Mouse (Mus musculus) heart, postnatal 0 days (tissue): ENCODE measurements around the gene D130043K22Rik. TPM values are rescaled to one million over a fixed set of nuclear protein-coding genes. Genes with fewer than 3 reads are reported as not detected.
"Not testable (repeated sequence)": the region's sequence is repeated elsewhere in the genome, so short reads cannot be mapped to it uniquely, and the experiment has no call there.

ENCODE experiments used
- ATAC-seq: fragments of 200-750 bp; cut with Nextera tagmentation; 2 replicates; pipeline ENCODE4 v1.8.0; 2017; ENCODE audit warnings: low read depth, moderate number of reproducible peaks, moderate library complexity; ENCODE audit not compliant: insufficient read depth
- DNase-seq: peaks from one replicate; pipeline ENCODE4 v3.0.0-alpha.2; 2016; ENCODE audit warnings: low spot score
- H3K27ac ChIP-seq: fragments of 300-500 bp; sonication (generic); 2 replicates; pipeline ENCODE4 v1.5.1; 2014; ENCODE audit warnings: low read depth, mild to moderate bottlenecking
- H3K27me3 ChIP-seq: fragments of 300-500 bp; sonication (generic); 2 replicates; pipeline ENCODE4 v1.6.1; 2014; ENCODE audit warnings: low read length, mixed read lengths; ENCODE audit not compliant: control insufficient read depth, insufficient read depth
- H3K36me3 ChIP-seq: fragments of 300-500 bp; sonication (generic); replicated peaks from 2 replicates; pipeline ENCODE4 v1.6.1; 2014; ENCODE audit warnings: low read length, mixed read lengths; ENCODE audit not compliant: control insufficient read depth, insufficient read depth
- H3K4me1 ChIP-seq: fragments of 300-500 bp; sonication (generic); 2 replicates; pipeline ENCODE4 v1.6.1; 2014; ENCODE audit warnings: antibody characterized with exemption; ENCODE audit not compliant: control insufficient read depth, insufficient read depth
- H3K4me2 ChIP-seq: fragments of 300-500 bp; sonication (generic); 2 replicates; pipeline ENCODE4 v1.6.1; 2014; ENCODE audit warnings: low read depth, mild to moderate bottlenecking, low read length, moderate library complexity
- H3K4me3 ChIP-seq: fragments of 300-500 bp; sonication (generic); 2 replicates; pipeline ENCODE4 v1.5.1; 2014; ENCODE audit warnings: low read depth, low read length
- H3K9ac ChIP-seq: fragments of 300-500 bp; sonication (generic); replicated peaks from 2 replicates; pipeline ENCODE4 v1.6.1; 2014; ENCODE audit warnings: low read depth, low read length, mixed read lengths
- H3K9me3 ChIP-seq: fragments of 300-500 bp; sonication (generic); replicated peaks from 2 replicates; pipeline ENCODE4 v1.6.1; 2016; ENCODE audit warnings: low read length; ENCODE audit not compliant: control insufficient read depth
- CTCF ChIP-seq: IDR thresholded peaks from 2 replicates; pipeline ENCODE4 v1.5.1; 2016; ENCODE audit warnings: antibody characterized with exemption, control low read depth, low read depth
- EP300 ChIP-seq: IDR thresholded peaks from 2 replicates; pipeline ENCODE4 v1.6.1; 2016; ENCODE audit warnings: antibody characterized with exemption, low read depth
- WGBS: fragments of 180-500 bp; shearing (Covaris S2); extraction: QIAGEN DNeasy Blood & Tissue Kit; methylation state at CpG from one replicate; pipeline ENCODE4 v1.1.7; 2014; 5-methylcytosine and 5-hydroxymethylcytosine counted together
- polyA plus RNA-seq: library from polyadenylated mRNA; unstranded; fragments of >200 nt; fragmentation: Nextera tagmentation; extraction: Ambion mirVana; gene quantifications from 2 replicates; pipeline ENCODE4 v1.2.1, GENCODE M21; 2015
- total RNA-seq: library from RNA; depleted of rRNA; stranded (reverse); fragments of >200 nt; gene quantifications from 2 replicates; pipeline ENCODE4 v1.2.3, GENCODE M21; 2014; ENCODE audit warnings: low replicate concordance

Gene D130043K22Rik
- total and polyA plus RNA-seq, 2 experiments from 2014 or later, result not detected

GRCm38 (mm10) chr13:24826116-24826515 is 18.8 kb upstream of the D130043K22Rik start:
- Histone ChIP-seq H3K27me3 (no peaks in the 10 kb centered on the region), H3K4me1 (0 out of 2 replicates have a peak, but pooled peaks cover 12% of the 10 kb centered on the region), H3K4me2 (no peak overlapping the region), H3K4me3 (no peak overlapping the region), H3K9ac (no peak overlapping the region; the same call in 1 of the 2 replicates), H3K36me3 (no peaks in the 10 kb centered on the region), H3K27ac (peak overlapping the region; percentile 81), H3K9me3 (no peaks in the 10 kb centered on the region)
- DNase-seq (no peak), ATAC-seq (no peak)
- TF ChIP-seq EP300 (no peak), CTCF (no peak)
- WGBS, result 33% methylated on average over 7 of the region's 7 CpGs

DNA sequence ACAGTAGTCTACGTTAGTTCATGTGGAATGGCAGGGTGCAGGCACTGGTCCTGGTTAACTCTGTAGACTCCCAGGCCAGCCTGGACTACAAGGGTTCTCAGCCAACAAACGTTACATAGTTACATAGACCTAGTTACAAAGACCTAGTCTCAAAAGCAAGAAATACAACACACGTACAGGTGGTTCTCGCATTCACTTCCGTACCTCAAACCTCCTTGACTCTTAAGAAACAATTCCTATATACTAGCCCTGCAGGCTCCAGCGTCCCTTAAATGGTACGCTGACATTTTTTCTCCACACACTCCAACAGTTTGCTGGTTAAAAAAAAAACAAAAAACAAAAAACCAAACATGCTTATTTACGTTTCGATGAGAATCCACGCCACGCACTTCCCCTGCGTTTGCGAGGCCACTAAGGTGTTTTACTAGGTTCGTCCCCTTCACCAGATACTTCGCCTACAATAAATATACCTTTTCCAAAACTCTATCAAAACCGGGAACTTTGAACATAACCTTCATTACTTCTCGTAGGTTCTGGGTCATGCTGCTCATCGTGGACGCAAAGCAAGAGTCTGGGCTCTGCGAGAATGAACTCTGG is 14.1 kb upstream of the D130043K22Rik start:
- ATAC-seq, result no peak

DNA sequence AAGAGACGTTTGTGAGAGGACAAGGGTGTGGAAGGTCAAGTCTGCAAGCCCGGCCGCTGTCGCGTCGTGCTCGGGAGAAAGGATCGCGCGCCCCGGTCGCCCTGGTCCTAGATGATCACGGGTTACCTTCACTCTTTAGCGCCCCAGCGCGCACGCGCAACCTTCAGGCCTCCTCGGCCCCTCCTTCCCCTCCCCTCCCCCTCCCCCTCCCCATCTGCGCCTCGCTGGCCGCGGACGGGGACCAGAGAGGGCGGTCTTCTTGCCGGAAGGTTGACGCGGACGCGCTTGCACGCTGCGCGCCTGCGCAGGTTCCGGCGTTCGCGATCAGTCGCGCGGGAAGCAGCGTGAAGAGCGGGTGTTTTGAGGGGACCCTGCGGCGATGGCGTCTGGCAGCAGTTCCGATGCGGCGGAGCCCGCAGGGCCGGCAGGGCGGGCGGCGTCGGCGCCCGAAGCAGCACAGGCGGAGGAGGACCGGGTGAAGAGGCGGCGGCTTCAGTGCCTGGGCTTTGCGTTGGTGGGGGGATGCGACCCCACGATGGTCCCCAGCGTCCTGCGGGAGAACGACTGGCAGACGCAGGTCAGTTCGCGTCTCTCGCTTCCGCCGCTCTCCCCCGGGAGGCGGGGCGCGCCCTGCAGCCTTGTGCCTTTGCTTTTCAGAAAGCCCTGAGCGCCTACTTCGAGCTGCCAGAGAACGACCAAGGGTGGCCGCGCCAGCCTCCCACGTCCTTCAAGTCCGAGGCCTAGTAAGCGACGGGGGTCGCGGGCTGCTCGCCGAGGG is 13.4 kb upstream of the D130043K22Rik start, which contains the start of the genes Acot13 and Tdp2:
Gene Acot13 (minus strand): TSS at position 188 of the 778 bp plus-strand sequence.
Gene Tdp2 (plus strand): TSS at position 327 of the 778 bp plus-strand sequence.
- Histone ChIP-seq H3K4me2 (peak within 1 kb of the TSS; percentile 87), H3K4me3 (peak within 1 kb of the TSS; percentile 91), H3K36me3 (no peaks in the 10 kb centered on the region), H3K27ac (peak within 1 kb of the TSS; percentile 96), H3K9ac (peak within 1 kb of the TSS; percentile 75), H3K4me1 (peaks cover 27% of the 10 kb centered on the region), H3K27me3 (no peaks in the 10 kb centered on the region), H3K9me3 (no peaks in the 10 kb centered on the region)
- ATAC-seq, result peak; percentile 97
- WGBS, result under 1% methylated on average over 84 of the region's 90 CpGs
- TF ChIP-seq EP300, result no peak
- no peak for TF ChIP-seq CTCF
- DNase-seq, result peak; percentile 94

More for the DNA sequence above, 14.1 kb upstream of the D130043K22Rik start:
- Histone ChIP-seq H3K4me2 (peak overlapping the region; percentile 87), H3K9ac (peak overlapping the region; percentile 61), H3K9me3 (no peaks in the 10 kb centered on the region), H3K4me1 (peaks cover 31% of the 10 kb centered on the region), H3K27me3 (no peaks in the 10 kb centered on the region), H3K27ac (peak overlapping the region; percentile 95), H3K4me3 (peak overlapping the region; percentile 91), H3K36me3 (no peaks in the 10 kb centered on the region)
- DNase-seq, result peak; percentile 45
- TF ChIP-seq CTCF (no peak), EP300 (no peak)
- 1% methylated on average over 20 of the region's 20 CpGs for WGBS

DNA sequence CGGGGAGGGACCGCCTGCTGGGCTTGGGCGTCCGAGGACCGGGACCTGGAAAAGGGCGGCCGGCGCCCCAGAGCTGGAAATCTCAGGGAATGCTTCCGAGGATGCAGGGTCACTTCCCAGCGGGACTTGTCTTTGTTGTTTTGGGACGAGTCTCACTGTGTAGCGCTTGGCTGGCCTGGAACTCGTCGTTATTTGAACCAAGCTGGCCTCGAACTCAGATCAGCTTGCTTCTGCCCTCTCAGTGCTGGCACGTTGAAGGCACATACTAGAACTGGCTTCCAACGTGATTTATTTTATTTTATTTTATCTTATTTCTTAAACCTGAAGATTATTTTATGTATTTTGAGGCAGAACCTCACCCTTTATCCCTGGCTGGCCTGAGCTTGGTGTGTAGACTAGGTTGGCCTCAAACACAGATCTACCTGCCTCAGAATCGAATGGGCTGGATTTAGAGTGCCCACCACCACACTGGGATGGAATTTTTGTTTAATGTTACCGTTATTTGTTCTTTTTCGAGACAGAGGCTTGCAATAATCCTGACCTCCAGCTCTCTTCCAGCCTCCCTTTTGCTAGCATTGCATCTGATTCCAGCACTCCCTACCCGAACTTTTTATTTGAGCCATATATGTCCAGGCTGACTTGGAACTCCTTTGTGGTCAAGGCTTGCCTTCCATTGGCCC is 12.7 kb upstream of the D130043K22Rik start:
- no peaks in the 10 kb centered on the region for H3K9me3 ChIP-seq
- TF ChIP-seq CTCF (no peak), EP300 (no peak)
- peak overlapping the region; percentile 91 for H3K4me3 ChIP-seq
- peak overlapping the region; percentile 96 for H3K27ac ChIP-seq
- WGBS, result 2% methylated on average over 21 of the region's 21 CpGs
- peaks cover 2% of the 10 kb centered on the region; the same call in 1 of the 2 replicates for H3K36me3 ChIP-seq
- H3K9ac ChIP-seq, result peak overlapping the region; percentile 75
- ATAC-seq (no peak), DNase-seq (no peak)
- peak overlapping the region; percentile 87 for H3K4me2 ChIP-seq
- no peaks in the 10 kb centered on the region for H3K27me3 ChIP-seq
- H3K4me1 ChIP-seq, result peaks cover 24% of the 10 kb centered on the region

DNA sequence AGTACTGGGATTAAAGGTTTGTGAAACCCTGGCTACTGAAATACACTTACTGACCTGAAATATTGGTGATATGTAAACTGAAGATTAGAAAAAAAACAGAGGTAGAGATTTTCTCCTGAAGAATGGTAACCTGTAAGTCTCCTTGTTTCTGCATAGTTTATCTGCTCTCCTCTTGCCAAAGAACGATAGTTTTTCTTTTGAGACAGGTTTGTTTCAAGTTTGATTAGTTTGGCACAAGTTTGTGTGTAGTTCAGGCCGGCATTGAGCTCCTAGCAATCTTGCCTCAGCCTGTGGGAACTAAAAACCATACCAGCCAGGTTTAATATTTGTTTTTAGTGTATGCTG is 12.2 kb upstream of the D130043K22Rik start:
- 32% methylated on average over 2 of the region's 2 CpGs for WGBS
- Histone ChIP-seq H3K36me3 (peaks cover 3% of the 10 kb centered on the region; the same call in 1 of the 2 replicates), H3K9ac (peak overlapping the region; percentile 75), H3K27ac (no peak overlapping the region), H3K4me3 (peak overlapping the region; percentile 91), H3K9me3 (no peaks in the 10 kb centered on the region), H3K27me3 (no peaks in the 10 kb centered on the region), H3K4me2 (peak overlapping the region; percentile 87), H3K4me1 (peaks cover 24% of the 10 kb centered on the region)
- TF ChIP-seq EP300 (no peak), CTCF (no peak)
- ATAC-seq, result no peak
- no peak for DNase-seq

DNA sequence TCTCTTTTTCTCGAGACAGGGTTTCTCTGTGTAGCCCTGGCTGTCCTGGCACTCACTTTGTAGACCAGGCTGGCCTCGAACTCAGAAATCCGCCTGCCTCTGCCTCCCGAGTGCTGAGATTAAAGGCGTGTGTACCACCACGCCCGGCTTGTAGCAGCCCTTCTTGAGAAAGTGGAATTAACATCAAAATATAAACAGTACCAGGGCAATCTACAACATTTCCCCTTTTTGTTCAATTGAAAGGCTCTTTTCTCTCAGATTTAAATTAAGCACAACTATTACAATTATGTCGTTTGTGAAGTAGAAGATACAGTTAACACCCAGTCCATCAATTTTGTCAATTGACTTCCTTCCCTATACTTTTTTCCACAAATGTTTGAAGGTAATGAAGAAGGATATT is 7.2 kb upstream of the D130043K22Rik start:
- Histone ChIP-seq H3K36me3 (peaks cover 31% of the 10 kb centered on the region), H3K4me1 (peaks cover 14% of the 10 kb centered on the region)
- not testable (repeated sequence) for H3K4me2 ChIP-seq, H3K9me3 ChIP-seq, ATAC-seq, DNase-seq, H3K27ac ChIP-seq, H3K27me3 ChIP-seq, H3K9ac ChIP-seq, H3K4me3 ChIP-seq
- 92% methylated on average over 8 of the region's 8 CpGs for WGBS
